Mouse (Mus musculus): ENCODE data around the gene Mtf2.
"Not testable (repeated sequence)": the region's sequence is repeated elsewhere in the genome, so short reads cannot be mapped to it uniquely, and the experiment has no call there.

Mtf2 gene

DNA sequence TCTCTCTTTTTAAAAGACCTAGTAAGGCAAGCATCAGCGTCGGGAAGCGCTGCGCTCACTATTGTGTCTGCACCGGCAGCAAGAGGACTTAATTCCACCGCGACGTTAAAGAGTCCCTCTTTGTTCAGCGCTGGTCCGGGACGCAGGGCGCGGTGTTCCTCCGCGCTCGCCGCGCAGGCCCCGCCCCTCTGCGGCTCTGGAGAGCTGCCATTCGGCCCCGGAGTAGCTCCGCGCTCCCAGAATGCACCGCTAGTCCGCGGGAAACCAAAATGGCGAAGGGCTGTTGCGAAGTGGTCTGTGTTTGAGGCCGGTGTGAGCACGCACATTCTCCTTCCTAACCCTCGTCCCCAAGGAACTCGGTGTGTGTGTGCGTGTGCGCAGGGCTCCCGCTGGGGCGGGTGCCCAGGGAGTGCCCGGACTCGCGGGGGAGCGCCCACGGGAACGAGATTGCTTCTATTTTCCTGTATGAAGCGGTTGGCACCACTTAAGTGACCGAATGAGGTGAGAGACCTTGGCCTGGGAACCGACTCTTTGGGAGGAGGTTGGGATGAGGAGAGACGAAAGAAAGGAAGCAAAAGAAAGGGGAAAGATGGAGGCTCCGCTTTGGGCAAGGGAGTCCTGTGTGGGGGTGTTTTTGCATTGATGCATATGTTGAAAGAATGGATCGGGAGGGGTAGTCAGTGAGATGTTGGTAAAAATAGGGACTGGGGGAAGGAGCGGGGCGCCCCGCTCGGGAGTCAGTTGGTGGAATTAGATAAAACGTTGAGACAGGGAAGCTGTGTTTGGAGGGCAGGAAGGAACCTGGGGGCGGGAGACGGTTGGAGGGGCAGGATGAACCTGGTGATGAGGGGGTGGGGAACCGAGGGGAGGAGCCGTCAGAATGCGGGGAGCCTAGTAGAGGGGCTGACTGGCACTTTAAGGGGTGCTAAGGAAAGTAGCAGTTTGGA lies at the start of gene Mtf2:
Gene Mtf2 (plus strand): TSS at position 210 of the 947 bp plus-strand sequence.
- peak; percentile 94 to 95 for DNase-seq (ENCODE audit: low spot score in 2 of 2)

GRCm38 (mm10) chr5:108017232-108017631 lies 48.2 kb upstream of the Mtf2 start:
- DNase-seq (ENCODE audit: low spot score in 2 of 2) = no peak

- no peak for DNase-seq (ENCODE audit: low spot score in 2 of 2)
Observed at GRCm38 (mm10) chr5:108019367-108019766, 46.1 kb upstream of the Mtf2 start.

- no peak for DNase-seq (ENCODE audit: low spot score in 2 of 2)
Observed at GRCm38 (mm10) chr5:108021346-108021745, 44.1 kb upstream of the Mtf2 start.

DNA sequence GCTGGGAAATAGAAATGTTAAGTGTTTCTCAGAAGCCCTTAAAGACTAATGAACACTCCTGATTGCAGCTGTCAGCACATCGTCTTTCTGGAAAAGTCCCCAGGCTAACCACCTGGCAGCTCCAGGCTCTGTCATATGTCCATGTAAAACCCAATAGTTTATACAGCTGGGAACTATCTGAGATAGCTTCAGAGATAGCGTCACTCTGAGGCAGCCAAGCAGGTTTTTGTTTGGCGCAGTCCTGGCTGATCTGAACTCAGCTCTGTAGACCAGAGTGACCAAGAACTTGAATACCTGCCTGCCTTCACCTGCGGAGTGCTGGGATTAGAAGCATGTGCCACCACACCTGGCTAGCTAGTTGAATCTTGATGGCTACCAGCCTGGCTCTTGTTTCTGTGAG lies 37.2 kb upstream of the Mtf2 start:
- DNase-seq (ENCODE audit: low spot score in 2 of 2) = no peak

- DNase-seq (ENCODE audit: low spot score in 2 of 2) = not testable (repeated sequence)
Observed at GRCm38 (mm10) chr5:108028797-108029536, 36.5 kb upstream of the Mtf2 start.

DNA sequence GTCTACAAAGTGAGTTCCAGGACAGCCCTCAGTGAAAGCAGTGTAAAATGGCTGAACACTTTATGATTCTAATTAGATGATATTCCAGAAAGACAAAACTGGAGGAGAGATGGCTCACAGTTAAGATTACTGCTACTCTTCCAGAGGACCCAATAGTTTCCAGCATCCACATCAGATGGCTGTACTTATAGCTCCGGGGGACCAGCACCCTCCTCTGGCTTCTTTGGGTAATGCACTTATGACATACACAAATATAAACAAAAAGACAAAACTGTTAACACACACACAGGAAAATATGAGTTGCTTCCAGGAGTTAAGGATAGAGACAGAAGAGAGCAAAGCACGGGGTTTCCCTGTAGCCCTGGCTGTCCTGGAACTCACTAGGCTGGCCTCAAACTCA lies 35.5 kb upstream of the Mtf2 start:
- DNase-seq (ENCODE audit: low spot score in 2 of 2) = no peak

DNA sequence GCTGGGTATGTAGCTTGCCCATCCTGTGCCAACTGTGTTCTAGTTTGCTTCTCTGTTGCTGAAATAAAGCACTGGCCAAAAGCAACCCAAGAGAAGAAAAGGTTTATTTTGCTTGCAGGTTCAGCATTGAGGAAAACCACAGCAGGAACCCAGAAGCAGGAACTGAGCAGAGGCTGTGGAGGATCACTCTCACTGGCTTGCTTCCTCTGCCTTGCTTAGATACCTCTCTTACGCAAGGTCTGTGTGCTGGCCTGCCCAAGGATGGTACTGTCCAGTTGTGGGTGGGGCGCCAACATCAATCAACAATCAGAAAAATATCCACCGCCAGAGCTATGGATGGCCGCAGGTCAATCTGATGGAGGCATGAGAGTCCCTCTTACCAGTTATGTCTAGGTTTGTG lies 34.2 kb upstream of the Mtf2 start:
- no peak for DNase-seq (ENCODE audit: low spot score in 2 of 2)

GRCm38 (mm10) chr5:108034194-108034593 lies 31.3 kb upstream of the Mtf2 start:
- DNase-seq (ENCODE audit: low spot score in 2 of 2) = peak in 1 of 2 experiments; percentile 63

DNA sequence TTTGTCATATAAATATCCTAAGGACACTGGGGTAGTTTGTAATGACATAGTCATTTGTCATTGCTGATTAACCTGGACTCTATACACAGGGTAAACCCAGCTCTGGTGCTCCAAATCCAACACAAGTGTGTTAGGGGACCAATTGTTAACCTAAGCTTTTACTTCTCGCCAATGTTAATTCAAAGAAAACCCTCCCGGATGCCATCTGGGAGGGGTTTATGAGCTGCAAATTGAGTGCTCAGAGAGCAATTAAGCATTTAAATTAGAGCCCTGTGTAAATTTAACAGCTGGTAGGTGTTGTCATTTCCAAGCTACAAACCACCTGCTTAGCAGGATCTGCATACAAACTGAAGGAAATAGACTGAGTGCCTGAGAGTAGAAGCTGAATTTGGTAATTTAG lies 30.0 kb upstream of the Mtf2 start:
- no peak for DNase-seq (ENCODE audit: low spot score in 2 of 2)

- DNase-seq (ENCODE audit: low spot score in 2 of 2) = no peak
Observed at GRCm38 (mm10) chr5:108042061-108042460, 23.4 kb upstream of the Mtf2 start.

- DNase-seq (ENCODE audit: low spot score in 2 of 2) = no peak
Observed at GRCm38 (mm10) chr5:108043908-108044307, 21.6 kb upstream of the Mtf2 start.

DNA sequence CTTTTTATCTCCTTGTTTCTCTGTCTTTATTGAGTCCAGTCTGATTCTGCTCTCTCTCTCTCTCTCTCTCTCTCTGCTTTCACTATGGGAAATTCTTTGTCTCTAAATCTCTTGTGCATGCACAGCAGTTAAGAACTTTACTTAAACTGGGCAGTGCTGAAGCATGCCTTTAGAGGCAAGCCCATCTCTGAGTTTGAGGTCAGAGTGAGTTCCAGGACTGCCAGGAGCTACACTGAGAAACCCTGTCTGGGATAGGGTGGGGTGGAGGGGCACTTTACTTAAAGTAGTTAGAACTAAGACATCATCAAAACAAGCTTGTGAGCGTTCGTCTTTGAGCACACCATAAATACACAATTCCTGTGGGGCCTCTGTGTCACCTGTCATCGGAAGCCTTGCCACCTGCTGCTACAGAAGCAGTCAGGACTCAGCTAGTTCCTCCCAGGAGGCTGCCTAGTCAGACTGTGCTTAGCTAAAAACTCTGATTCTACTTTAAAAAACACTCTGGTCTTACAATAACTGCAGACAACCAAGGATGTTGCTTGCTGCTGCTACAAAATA lies 15.7 kb upstream of the Mtf2 start:
- DNase-seq (ENCODE audit: low spot score in 2 of 2) = peak; percentile 51 to 57

DNA sequence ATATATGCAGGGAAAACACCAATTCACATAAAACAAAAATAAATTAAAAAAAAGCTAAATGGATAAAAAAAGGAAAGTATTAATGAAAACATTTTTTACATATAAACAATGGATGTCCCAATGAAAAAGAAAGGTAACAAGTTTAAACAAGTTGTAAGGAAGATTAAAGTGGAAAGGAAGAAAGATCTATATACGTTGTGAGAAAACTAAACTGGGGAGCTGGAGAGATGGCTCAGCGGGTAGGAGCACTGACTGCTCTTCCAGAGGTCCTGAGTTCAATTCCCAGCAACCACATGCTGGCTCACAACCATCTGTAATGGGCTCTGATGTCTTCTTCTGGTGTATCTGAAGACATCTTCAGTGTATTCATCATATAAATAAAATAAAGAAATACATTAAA lies 14.4 kb upstream of the Mtf2 start:
- DNase-seq (ENCODE audit: low spot score in 2 of 2) = no peak

DNA sequence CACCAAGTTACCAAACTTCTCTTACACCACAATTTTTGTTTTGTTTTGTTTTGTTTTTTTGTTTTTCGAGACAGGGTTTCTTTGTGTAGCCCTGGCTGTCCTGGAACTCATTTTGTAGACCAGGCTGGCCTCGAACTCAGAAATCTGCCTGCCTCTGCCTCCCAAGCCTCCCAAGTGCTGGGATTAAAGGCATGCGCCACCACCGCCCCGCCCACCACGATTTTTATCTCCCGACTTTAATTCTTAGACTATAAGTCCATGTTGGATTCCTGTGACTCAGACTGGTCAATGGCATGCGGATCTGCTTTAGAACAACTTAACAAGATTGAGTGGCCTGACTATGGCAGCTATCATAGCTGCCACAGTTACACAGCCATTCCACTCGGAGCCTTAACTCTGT lies 13.7 kb upstream of the Mtf2 start:
- not testable (repeated sequence) for DNase-seq (ENCODE audit: low spot score in 2 of 2)

DNA sequence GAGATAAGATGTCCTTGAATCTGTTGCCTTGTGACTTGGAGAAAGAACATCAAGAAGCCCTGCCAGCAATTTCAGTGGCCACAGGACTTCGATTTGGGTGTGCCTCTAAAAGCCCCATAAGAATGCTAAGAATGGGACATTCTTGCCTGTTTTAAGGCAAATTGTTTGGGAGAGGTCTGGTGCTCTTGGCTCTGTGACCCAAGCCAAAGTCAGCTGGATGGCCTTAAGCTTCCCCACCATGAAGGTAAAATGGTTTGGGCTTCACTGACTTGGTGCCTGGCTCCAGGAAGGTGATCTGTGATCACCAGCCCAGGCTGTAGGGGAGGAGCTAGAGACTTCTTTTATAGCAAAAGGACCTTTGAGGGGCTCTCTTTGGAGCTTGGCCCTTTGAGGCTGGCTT lies 13.3 kb upstream of the Mtf2 start:
- no peak for DNase-seq (ENCODE audit: low spot score in 2 of 2)

- no peak for DNase-seq (ENCODE audit: low spot score in 2 of 2)
Observed at GRCm38 (mm10) chr5:108053566-108053965, 11.9 kb upstream of the Mtf2 start.

DNA sequence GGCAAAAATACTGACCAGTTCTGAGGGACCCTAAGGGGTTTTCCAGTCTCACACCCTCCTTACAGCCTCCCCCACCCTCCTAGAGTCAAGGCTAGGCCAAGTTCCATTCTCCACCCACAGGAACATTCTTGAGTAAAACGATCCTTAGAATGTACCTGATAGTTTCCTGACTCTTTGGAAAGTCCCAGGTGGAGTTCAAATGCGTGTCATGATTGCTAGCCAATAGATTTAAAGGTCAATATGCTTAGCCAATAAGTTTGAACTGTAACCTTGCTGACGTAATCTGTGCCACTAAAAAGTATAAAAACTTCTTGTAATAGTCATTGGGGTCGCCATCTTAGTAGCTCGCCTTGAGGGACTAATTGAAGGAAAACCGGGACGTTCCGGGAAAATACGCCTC lies 5.1 kb upstream of the Mtf2 start:
- DNase-seq (ENCODE audit: low spot score in 2 of 2) = no peak

DNA sequence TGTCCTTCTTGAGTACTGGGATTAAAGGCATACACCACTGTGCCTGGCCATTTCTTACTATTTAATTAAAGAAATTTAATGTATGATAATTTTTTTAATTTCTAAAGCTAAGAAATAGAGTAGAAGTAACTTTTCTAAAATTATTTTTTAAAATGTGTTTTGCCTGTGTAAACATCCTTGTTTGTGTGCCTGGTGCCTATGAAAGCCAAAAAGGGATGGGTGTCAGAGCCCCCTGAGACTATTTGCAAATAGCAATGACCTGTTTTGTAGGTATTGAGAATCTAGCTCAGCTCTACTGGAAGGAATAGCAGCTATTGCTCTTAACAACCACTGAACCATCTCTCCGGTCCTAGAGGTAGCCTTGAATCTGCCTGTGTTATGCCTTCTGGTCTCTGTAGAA lies 6.8 kb downstream of the Mtf2 start:
- no peak for DNase-seq (ENCODE audit: low spot score in 2 of 2)

- DNase-seq (ENCODE audit: low spot score in 2 of 2) = no peak
Observed at GRCm38 (mm10) chr5:108076241-108076640, 10.8 kb downstream of the Mtf2 start.

DNA sequence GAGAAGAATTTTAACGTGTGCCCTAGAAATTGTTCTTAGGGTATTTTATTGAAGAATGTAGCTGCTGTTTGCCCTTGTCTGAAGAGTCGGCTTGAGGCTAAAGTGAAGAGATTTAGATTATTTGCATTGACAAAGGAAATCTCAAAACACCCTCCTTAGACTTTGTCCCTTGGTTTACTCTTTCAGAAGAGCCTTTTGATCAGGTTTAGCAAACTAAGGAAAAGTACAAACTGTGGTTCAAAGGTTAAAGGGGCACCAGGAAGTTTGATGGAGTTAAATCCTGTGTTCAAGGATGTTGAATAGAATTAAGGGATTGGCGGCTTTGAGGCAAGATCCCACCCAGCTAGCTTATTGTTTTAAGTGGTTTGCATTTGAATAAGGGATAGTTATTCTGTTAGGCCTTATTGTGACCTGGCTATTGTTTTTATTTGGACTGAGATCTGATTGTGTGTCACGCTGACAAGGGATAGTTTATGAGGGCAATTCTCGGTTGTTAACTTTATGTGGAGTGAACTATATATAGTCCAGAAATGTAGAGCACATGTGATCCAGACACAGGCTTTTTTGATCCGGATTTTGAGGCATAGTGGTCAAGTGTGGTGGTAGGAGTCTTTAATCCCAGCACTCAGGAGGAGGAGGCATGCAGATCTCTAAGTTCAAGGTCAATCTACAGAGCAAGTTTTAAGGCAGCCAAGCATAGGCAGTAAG lies 11.5 kb downstream of the Mtf2 start:
- no peak for DNase-seq (ENCODE audit: low spot score in 2 of 2)

DNA sequence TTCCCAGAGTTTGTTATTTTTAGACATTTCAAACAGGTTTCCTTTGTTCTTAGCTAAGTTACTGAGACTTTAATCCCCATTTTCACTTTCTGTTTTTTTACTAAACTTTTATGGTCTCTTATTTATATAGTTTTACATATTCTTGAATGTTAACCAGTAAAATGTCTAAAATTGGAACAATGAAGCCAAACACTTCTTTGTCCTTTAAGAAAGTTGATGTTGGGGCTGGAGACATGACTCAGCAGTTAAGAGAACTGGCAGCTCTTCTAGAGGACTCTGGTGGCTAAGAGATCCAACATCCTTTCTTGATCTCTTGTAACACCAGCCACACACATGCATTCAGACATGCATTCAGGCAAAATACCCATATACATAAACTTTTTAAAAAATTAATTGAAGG lies 14.1 kb downstream of the Mtf2 start:
- no peak for DNase-seq (ENCODE audit: low spot score in 2 of 2)

All from thymus, postnatal 10 days (tissue).